Mouse (Mus musculus) myocyte (in vitro differentiated cells): ENCODE results near the gene Xylt2. TPM values are rescaled to one million over a fixed set of nuclear protein-coding genes. Genes with fewer than 3 reads are reported as not detected.

Source experiments
- H3K27me3 ChIP-seq: one replicate; pipeline ENCODE4 v1.6.1; 2011; ENCODE audit not compliant: control insufficient read depth, insufficient read depth, insufficient read length
- H3K36me3 ChIP-seq: one replicate; pipeline ENCODE4 v1.6.1; 2011; ENCODE audit not compliant: control insufficient read depth, insufficient read depth
- H3K4me2 ChIP-seq: one replicate; pipeline ENCODE4 v1.6.1; 2011; ENCODE audit warnings: low read depth, control low read depth
- H3K4me3 ChIP-seq: one replicate; pipeline ENCODE4 v1.5.1; 2011; ENCODE audit warnings: mild to moderate bottlenecking, control low read depth, moderate library complexity
- H3K79me2 ChIP-seq: one replicate; pipeline ENCODE4 v1.6.1; 2011; ENCODE audit not compliant: control insufficient read depth, insufficient read depth
- H3ac ChIP-seq: one replicate; pipeline ENCODE4 v1.6.1; 2011; ENCODE audit not compliant: control insufficient read depth, insufficient read length
- CEBPB ChIP-seq: IDR thresholded peaks from 2 replicates; pipeline ENCODE4 v1.6.1; 2011; ENCODE audit warnings: mild to moderate bottlenecking, moderate library complexity; ENCODE audit not compliant: poor library complexity, insufficient read depth, severe bottlenecking
- E2F4 ChIP-seq: IDR thresholded peaks from one replicate; pipeline ENCODE4 v1.6.1; 2011; ENCODE audit warnings: mild to moderate bottlenecking, control low read depth, moderate library complexity; ENCODE audit not compliant: insufficient read depth
- MAX ChIP-seq: IDR thresholded peaks from one replicate; pipeline ENCODE4 v1.6.1; 2011; ENCODE audit warnings: low read depth, mild to moderate bottlenecking, control low read depth
- MYOD1 ChIP-seq, 3 experiments: IDR thresholded peaks; one replicate each; pipeline ENCODE4 v1.6.1; 2011; ENCODE audit warnings: control low read depth in 2 of 3, low read depth in 2 of 3, mild to moderate bottlenecking in 2 of 3, moderate library complexity in 1 of 3; ENCODE audit not compliant: insufficient read length in 2 of 3, control insufficient read depth in 1 of 3
- MYOG ChIP-seq, 3 experiments: IDR thresholded peaks; one replicate each; pipeline ENCODE4 v1.6.1; 2011; ENCODE audit warnings: control low read depth in 2 of 3, low read depth in 2 of 3, mild to moderate bottlenecking in 2 of 3; ENCODE audit not compliant: insufficient read length in 2 of 3, control insufficient read depth in 1 of 3, insufficient read depth in 1 of 3
- POLR2A ChIP-seq: IDR thresholded peaks from one replicate; pipeline ENCODE4 v1.6.1; 2011; ENCODE audit warnings: low read depth, mild to moderate bottlenecking, control low read depth, moderate library complexity; ENCODE audit not compliant: insufficient read length
- POLR2AphosphoS2 ChIP-seq: IDR thresholded peaks from one replicate; pipeline ENCODE4 v1.6.1; 2011; ENCODE audit warnings: low read depth, control low read depth; ENCODE audit not compliant: insufficient read length
- REST ChIP-seq: IDR thresholded peaks from one replicate; pipeline ENCODE4 v1.6.1; 2011; ENCODE audit warnings: mild to moderate bottlenecking, control low read depth, moderate library complexity; ENCODE audit not compliant: insufficient read depth, insufficient read length
- SRF ChIP-seq: IDR thresholded peaks from one replicate; pipeline ENCODE4 v1.6.1; 2011; ENCODE audit warnings: low read depth; ENCODE audit not compliant: control insufficient read depth, insufficient read length
- TCF12 ChIP-seq: IDR thresholded peaks from one replicate; pipeline ENCODE4 v1.6.1; 2011; ENCODE audit warnings: mild to moderate bottlenecking, control low read depth; ENCODE audit not compliant: poor library complexity, insufficient read depth, severe bottlenecking
- TCF3 ChIP-seq: IDR thresholded peaks from one replicate; pipeline ENCODE4 v1.6.1; 2011; ENCODE audit warnings: low read depth, control low read depth; ENCODE audit not compliant: insufficient read length
- USF1 ChIP-seq: IDR thresholded peaks from one replicate; pipeline ENCODE4 v1.6.1; 2011; ENCODE audit warnings: low read depth, mild to moderate bottlenecking, control low read depth, moderate library complexity
- polyA plus RNA-seq: library from polyadenylated mRNA; unstranded; fragments of >200 nt; fragmentation: generic; extraction: Trizol; gene quantifications from one replicate; pipeline ENCODE4 v1.2.1, GENCODE M21; 2012; ENCODE audit warnings: missing spikeins

Gene Xylt2
- polyA plus RNA-seq, 1 experiment, result 14.8 TPM

GRCm38 (mm10) chr11:94617646-94618045 lies 59.7 kb downstream of the Xylt2 start:
- Histone ChIP-seq H3K4me3 (no peak overlapping the region), H3K27me3 (no peaks in the 10 kb centered on the region), H3K79me2 (no peaks in the 10 kb centered on the region), H3ac (no peak overlapping the region), H3K4me2 (no peak overlapping the region), H3K36me3 (no peaks in the 10 kb centered on the region)
- TF ChIP-seq MYOD1 (IDR thresholded peaks at IDR 0.05; ENCODE audit: control insufficient read depth in 1 of 3, insufficient read length in 2 of 3, low read depth in 2 of 3) (no peak), TCF12 (no peak), USF1 (no peak), CEBPB (no peak), SRF (no peak), TCF3 (no peak), POLR2A (no peak), MAX (no peak), REST (no peak), POLR2AphosphoS2 (no peak), MYOG (IDR thresholded peaks at IDR 0.05; ENCODE audit: control insufficient read depth in 1 of 3, insufficient read depth in 1 of 3, insufficient read length in 2 of 3, low read depth in 2 of 3) (no peak)

GRCm38 (mm10) chr11:94615494-94615893 lies 61.8 kb downstream of the Xylt2 start:
- Histone ChIP-seq H3K36me3 (no peaks in the 10 kb centered on the region), H3K4me2 (no peak overlapping the region), H3K27me3 (no peaks in the 10 kb centered on the region), H3K79me2 (no peaks in the 10 kb centered on the region), H3ac (no peak overlapping the region), H3K4me3 (no peak overlapping the region)
- TF ChIP-seq REST, result no peak
- TF ChIP-seq USF1, result no peak
- no peak for TF ChIP-seq TCF3
- no peak for TF ChIP-seq CEBPB

GRCm38 (mm10) chr11:94614603-94615002 lies 62.7 kb downstream of the Xylt2 start:
- no peak overlapping the region for H3K4me3 ChIP-seq
- no peak overlapping the region for H3ac ChIP-seq
- H3K36me3 ChIP-seq, result no peaks in the 10 kb centered on the region

More at GRCm38 (mm10) chr11:94614603-94615002, 62.7 kb downstream of the Xylt2 start:
- Histone ChIP-seq H3K27me3 (no peaks in the 10 kb centered on the region), H3K79me2 (no peaks in the 10 kb centered on the region), H3K4me2 (no peak overlapping the region)
- no peak for TF ChIP-seq REST
- TF ChIP-seq TCF12, result no peak
- TF ChIP-seq SRF, result no peak
- TF ChIP-seq MYOD1 (IDR thresholded peaks at IDR 0.05; ENCODE audit: control insufficient read depth in 1 of 3, insufficient read length in 2 of 3, low read depth in 2 of 3), result no peak
- no peak for TF ChIP-seq MAX
- no peak for TF ChIP-seq POLR2A
- TF ChIP-seq CEBPB, result no peak
- no peak for TF ChIP-seq E2F4
- TF ChIP-seq USF1, result no peak
- TF ChIP-seq POLR2AphosphoS2, result no peak
- TF ChIP-seq TCF3, result no peak
- TF ChIP-seq MYOG (IDR thresholded peaks at IDR 0.05; ENCODE audit: control insufficient read depth in 1 of 3, insufficient read depth in 1 of 3, insufficient read length in 2 of 3, low read depth in 2 of 3), result no peak

Other genes with a start within 250 kb of the Xylt2 start
- 0.05 TPM for gene Cacna1g, start 203.3 kb downstream of the Xylt2 start, polyA plus RNA-seq
- gene Spata20, start 191.3 kb downstream of the Xylt2 start, polyA plus RNA-seq, result not detected
- 0.05 TPM for gene Epn3, start 177.5 kb downstream of the Xylt2 start, polyA plus RNA-seq
- gene Mycbpap, start 155.8 kb downstream of the Xylt2 start, polyA plus RNA-seq, result 0.02 TPM
- gene Rsad1, start 128.3 kb downstream of the Xylt2 start, polyA plus RNA-seq, result 3.7 TPM
- gene Chad, start 112.5 kb downstream of the Xylt2 start, polyA plus RNA-seq, result 0.10 TPM
- gene Acsf2, start 75.6 kb downstream of the Xylt2 start, polyA plus RNA-seq, result 5.8 TPM
- gene Lrrc59, start 47.7 kb downstream of the Xylt2 start, polyA plus RNA-seq, result 208 TPM
- gene Mrpl27, start 23.7 kb downstream of the Xylt2 start, polyA plus RNA-seq, result 59.9 TPM
- gene Eme1, start 23.6 kb downstream of the Xylt2 start, polyA plus RNA-seq, result 2.7 TPM
- gene Gm11541, start 27.0 kb upstream of the Xylt2 start, polyA plus RNA-seq, result not detected
- 0.11 TPM for gene Cdc34b, start 64.3 kb upstream of the Xylt2 start, polyA plus RNA-seq
- not detected for gene Tmem92, start 105.2 kb upstream of the Xylt2 start, polyA plus RNA-seq